Mouse (Mus musculus) midbrain, embryonic 11.5 days (tissue): Measurements from ENCODE around the gene Serping1. TPM values are rescaled to one million over a fixed set of nuclear protein-coding genes. Genes with fewer than 3 reads are reported as not detected.

Experiments
- ATAC-seq: fragments of 200-750 bp; cut with Nextera tagmentation; 2 replicates; pipeline ENCODE4 v1.8.0; 2017; ENCODE audit warnings: moderate TSS enrichment, moderate library complexity; ENCODE audit not compliant: low FRiP score
- DNase-seq: peaks from one replicate; pipeline ENCODE4 v3.0.0; 2015; ENCODE audit warnings: low spot score; ENCODE audit errors: missing footprints
- H3K27ac ChIP-seq: fragments of 300-500 bp; sonication (generic); 2 replicates; pipeline ENCODE4 v1.5.1; 2014; ENCODE audit warnings: low read depth, low read length
- H3K27me3 ChIP-seq: fragments of 300-500 bp; sonication (generic); 2 replicates; pipeline ENCODE4 v1.6.1; 2014; ENCODE audit warnings: mild to moderate bottlenecking, low read length, moderate library complexity, mixed read lengths; ENCODE audit not compliant: control insufficient read depth, insufficient read depth
- H3K36me3 ChIP-seq: fragments of 300-500 bp; sonication (generic); 2 replicates; pipeline ENCODE4 v1.6.1; 2014; ENCODE audit warnings: mild to moderate bottlenecking, low read length, moderate library complexity, mixed read lengths; ENCODE audit not compliant: control insufficient read depth, insufficient read depth
- H3K4me1 ChIP-seq: fragments of 300-500 bp; sonication (generic); 2 replicates; pipeline ENCODE4 v1.6.1; 2014; ENCODE audit warnings: low read length; ENCODE audit not compliant: control insufficient read depth, insufficient read depth
- H3K4me2 ChIP-seq: fragments of 300-500 bp; sonication (generic); 2 replicates; pipeline ENCODE4 v1.6.1; 2014; ENCODE audit warnings: mild to moderate bottlenecking, moderate library complexity
- H3K4me3 ChIP-seq: fragments of 300-500 bp; sonication (generic); 2 replicates; pipeline ENCODE4 v1.5.1; 2014; ENCODE audit warnings: low read depth, low read length
- H3K9ac ChIP-seq: fragments of 300-500 bp; sonication (generic); 2 replicates; pipeline ENCODE4 v1.6.1; 2014; ENCODE audit warnings: low read length
- H3K9me3 ChIP-seq: fragments of 300-500 bp; sonication (generic); 2 replicates; pipeline ENCODE4 v1.6.1; 2016; ENCODE audit warnings: low read length; ENCODE audit not compliant: control insufficient read depth
- WGBS: fragments of 180-500 bp; shearing (Covaris S2); extraction: QIAGEN DNeasy Blood & Tissue Kit; methylation state at CpG from one replicate; pipeline ENCODE4 v1.1.7; 2014; 5-methylcytosine and 5-hydroxymethylcytosine counted together
- microRNA counts: library from miRNA; unstranded; fragments of <30 nt; microRNA quantifications from one replicate; lab custom pipeline; 2015
- microRNA-seq: library from miRNA; unstranded; fragments of <30 nt; microRNA quantifications from one replicate; pipeline ENCODE4, GENCODE M21; 2017
- polyA plus RNA-seq: library from polyadenylated mRNA; unstranded; fragments of >200 nt; fragmentation: Nextera tagmentation; extraction: Ambion mirVana; gene quantifications from 2 replicates; pipeline ENCODE4 v1.2.1, GENCODE M21; 2014

Serping1 gene
- polyA plus RNA-seq, 1 experiment from 2014 or later: 37.0 TPM

GRCm38 (mm10) chr2:84716423-84717355, 58.6 kb downstream of the Serping1 start:
- ATAC-seq (no peak), DNase-seq (no peak)
- Histone ChIP-seq H3K4me1 (peaks cover 10% of the 10 kb centered on the region), H3K9ac (peak overlapping the region; percentile 95), H3K27me3 (no peaks in the 10 kb centered on the region), H3K4me2 (peak overlapping the region; percentile 51), H3K27ac (peak overlapping the region; percentile 96; the same call in 1 of the 2 replicates), H3K4me3 (peak overlapping the region; percentile 95), H3K36me3 (no peaks in the 10 kb centered on the region), H3K9me3 (no peaks in the 10 kb centered on the region)
- 38% methylated on average over 9 of the region's 9 CpGs for WGBS

GRCm38 (mm10) chr2:84715562-84716361, 59.5 kb downstream of the Serping1 start:
- Histone ChIP-seq H3K36me3 (no peaks in the 10 kb centered on the region), H3K4me2 (peak overlapping the region; percentile 51), H3K27me3 (no peaks in the 10 kb centered on the region), H3K4me1 (peaks cover 10% of the 10 kb centered on the region), H3K9ac (peak overlapping the region; percentile 95), H3K4me3 (peak overlapping the region; percentile 95), H3K27ac (peak overlapping the region; percentile 96), H3K9me3 (no peaks in the 10 kb centered on the region)
- WGBS: under 1% methylated on average over 33 of the region's 33 CpGs
- peak; percentile 96 for DNase-seq
- ATAC-seq: peak; percentile 93

MicroRNA genes within 50 kb of the gene (microRNA counts, 519-probe panel; counts per million panel counts)
- 7,881 counts per million, percentile 97 among the panel's probes with 10 or more counts for microRNA mmu-miR-130a (lab: Ali Mortazavi, UCI)

Small RNA genes lying within 50 kb of the gene (microRNA-seq; reads per million reads assigned to microRNA genes)
- 39,983 reads per million, percentile 99 among the genes with 10 or more reads in this experiment for gene Mir130a

Other genes with a start within 250 kb of the Serping1 start
- 36.8 and 38.3 TPM in 2 replicates for gene Ctnnd1, start 124.7 kb downstream of the Serping1 start, polyA plus RNA-seq
- gene Btbd18, start 116.4 kb downstream of the Serping1 start, polyA plus RNA-seq: 0.19 and 0.41 TPM in 2 replicates
- 450 and 473 TPM in 2 replicates for gene Selenoh, start 104.7 kb downstream of the Serping1 start, polyA plus RNA-seq
- not detected in 2 replicates for gene Gm28635, start 97.4 kb downstream of the Serping1 start, polyA plus RNA-seq
- gene Med19, start 97.0 kb downstream of the Serping1 start, polyA plus RNA-seq: 70.7 and 73.2 TPM in 2 replicates
- gene Tmx2, start 96.3 kb downstream of the Serping1 start, polyA plus RNA-seq: 193 and 195 TPM in 2 replicates
- 22.4 and 23.9 TPM in 2 replicates for gene Zdhhc5, start 60.3 kb downstream of the Serping1 start, polyA plus RNA-seq
- gene Clp1, start 48.1 kb downstream of the Serping1 start, polyA plus RNA-seq: 54.4 and 57.0 TPM in 2 replicates
- 13.6 and 14.2 TPM in 2 replicates for gene Ypel4, start 41.4 kb downstream of the Serping1 start, polyA plus RNA-seq
- gene Gm19426, start 31.8 kb downstream of the Serping1 start, polyA plus RNA-seq: 4.5 and 6.5 TPM in 2 replicates
- 39.4 and 39.5 TPM in 2 replicates for gene Ube2l6, start 23.4 kb upstream of the Serping1 start, polyA plus RNA-seq
- gene Smtnl1, start 47.2 kb upstream of the Serping1 start, polyA plus RNA-seq: 0.15 TPM in 1 of 2 replicates, not detected in the other
- 38.1 and 43.1 TPM in 2 replicates for gene Timm10, start 51.6 kb upstream of the Serping1 start, polyA plus RNA-seq
- gene Slc43a1, start 63.4 kb upstream of the Serping1 start, polyA plus RNA-seq: 16.3 and 18.6 TPM in 2 replicates
- gene Rtn4rl2, start 111.3 kb upstream of the Serping1 start, polyA plus RNA-seq: 1.4 and 1.6 TPM in 2 replicates
- gene Slc43a3, start 161.1 kb upstream of the Serping1 start, polyA plus RNA-seq: 17.6 and 19.0 TPM in 2 replicates
- gene Prg2, start 205.0 kb upstream of the Serping1 start, polyA plus RNA-seq: 0.22 and 0.52 TPM in 2 replicates
- gene Prg3, start 212.8 kb upstream of the Serping1 start, polyA plus RNA-seq: not detected in 2 replicates